Mouse (Mus musculus) bone marrow, adult 2 months (tissue): ENCODE measurements around the gene Magi3.

Experiments
- CTCF ChIP-seq: fragments of 200-500 bp; IDR thresholded peaks from 2 replicates; pipeline ENCODE4 v1.5.1; 2011; ENCODE audit warnings: low read length, control low read depth; ENCODE audit not compliant: control insufficient read depth, insufficient read depth
- POLR2A ChIP-seq: fragments of 200-500 bp; IDR thresholded peaks from 2 replicates; pipeline ENCODE4 v1.6.1; 2011; ENCODE audit warnings: low read depth, mild to moderate bottlenecking, control low read depth, low read length, borderline replicate concordance; ENCODE audit not compliant: control insufficient read depth

DNA sequence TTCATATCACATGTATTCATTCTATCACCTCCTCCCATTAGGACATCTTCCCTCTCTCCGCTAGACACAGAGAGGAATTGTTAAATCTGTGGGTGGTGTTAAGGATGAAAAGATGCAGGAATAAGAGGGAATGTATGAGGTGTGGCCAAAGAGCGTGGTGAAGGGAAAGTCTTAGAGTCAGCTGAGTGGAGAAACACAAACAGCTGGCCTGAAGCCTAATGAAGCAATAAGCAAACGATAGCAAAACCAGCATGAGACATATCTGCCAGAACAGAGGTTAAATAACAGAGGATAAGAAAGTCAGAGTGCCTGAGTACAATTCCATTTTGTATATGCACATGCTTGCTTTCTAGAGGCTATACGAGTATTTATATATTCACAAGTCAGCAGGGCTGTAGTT is 235.6 kb downstream of the Magi3 start:
- TF ChIP-seq CTCF (no peak), POLR2A (no peak)
